Mouse (Mus musculus) cerebellum, adult 2 months (tissue): ENCODE results near the gene Hs6st2. TPM values are rescaled to one million over a fixed set of nuclear protein-coding genes. Genes with fewer than 3 reads are reported as not detected.

ENCODE experiments used
- DNase-seq, 2 experiments: peaks; one replicate each; pipeline ENCODE4 v3.0.0; 2021
- H3K27ac ChIP-seq: fragments of 200-500 bp; 2 replicates; pipeline ENCODE4 v1.5.1; 2012; ENCODE audit warnings: low read length, control low read depth, inconsistent platforms; ENCODE audit not compliant: insufficient read depth
- H3K27me3 ChIP-seq: fragments of 200-500 bp; 2 replicates; pipeline ENCODE4 v1.6.1; 2012; ENCODE audit warnings: inconsistent platforms, mild to moderate bottlenecking, low read length, moderate library complexity; ENCODE audit not compliant: control insufficient read depth, insufficient read depth
- H3K4me1 ChIP-seq: fragments of 200-500 bp; 2 replicates; pipeline ENCODE4 v1.6.1; 2011; ENCODE audit warnings: low read length; ENCODE audit not compliant: control insufficient read depth, insufficient read depth
- H3K4me3 ChIP-seq: fragments of 200-500 bp; replicated peaks from 2 replicates; pipeline ENCODE3; 2011; ENCODE audit warnings: mild to moderate bottlenecking, low read depth, low read length, control low read depth; ENCODE audit not compliant: insufficient read depth
- CTCF ChIP-seq: fragments of 200-500 bp; IDR thresholded peaks from 2 replicates; pipeline ENCODE4 v1.5.1; 2011; ENCODE audit warnings: low read depth, mild to moderate bottlenecking, control low read depth, low read length, moderate library complexity, borderline replicate concordance; ENCODE audit not compliant: insufficient read depth
- POLR2A ChIP-seq: fragments of 200-500 bp; IDR thresholded peaks from 2 replicates; pipeline ENCODE4 v1.6.1; 2011; ENCODE audit warnings: low read length, control low read depth, borderline replicate concordance; ENCODE audit not compliant: insufficient read depth
- WGBS: fragments of 180-500 bp; shearing (Covaris S2); methylation state at CpG from one replicate; pipeline ENCODE4 v1.1.7; 2018; 5-methylcytosine and 5-hydroxymethylcytosine counted together
- polyA plus RNA-seq: library from polyadenylated mRNA; depleted of rRNA; stranded (reverse); fragments of >200 nt; gene quantifications from 2 replicates; pipeline ENCODE4 v1.2.3, GENCODE M21; 2012

The Hs6st2 gene
- polyA plus RNA-seq, 1 experiment: 22.4 TPM

DNA sequence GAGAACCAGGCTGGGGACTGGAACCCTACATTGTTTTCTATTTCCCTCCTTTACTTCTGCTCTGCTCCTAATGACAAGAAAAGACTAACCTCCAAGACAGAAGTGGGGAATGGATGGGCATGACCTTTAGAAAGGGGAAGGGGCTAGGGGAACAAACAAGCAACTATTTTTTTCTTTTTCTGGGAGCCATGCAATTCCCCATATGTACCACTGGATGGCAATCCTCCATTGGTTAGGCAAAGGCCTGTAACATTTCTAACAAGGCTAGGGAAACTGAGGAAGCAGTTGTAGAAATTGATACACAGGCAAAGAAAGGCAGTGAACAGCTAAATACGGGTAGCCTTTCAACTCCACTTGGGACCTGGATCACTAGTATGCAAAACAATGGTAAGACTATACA, 183.8 kb downstream of the Hs6st2 start:
- 0 out of 2 replicates have a peak, but pooled peaks cover 3% of the 10 kb centered on the region for H3K4me1 ChIP-seq
- no peaks in the 10 kb centered on the region for H3K27me3 ChIP-seq
- DNase-seq: no peak
- TF ChIP-seq POLR2A (no peak), CTCF (no peak)
- no peak overlapping the region for H3K4me3 ChIP-seq
- no peak overlapping the region for H3K27ac ChIP-seq
- WGBS: 60% methylated on average over 1 of the region's 1 CpGs

DNA sequence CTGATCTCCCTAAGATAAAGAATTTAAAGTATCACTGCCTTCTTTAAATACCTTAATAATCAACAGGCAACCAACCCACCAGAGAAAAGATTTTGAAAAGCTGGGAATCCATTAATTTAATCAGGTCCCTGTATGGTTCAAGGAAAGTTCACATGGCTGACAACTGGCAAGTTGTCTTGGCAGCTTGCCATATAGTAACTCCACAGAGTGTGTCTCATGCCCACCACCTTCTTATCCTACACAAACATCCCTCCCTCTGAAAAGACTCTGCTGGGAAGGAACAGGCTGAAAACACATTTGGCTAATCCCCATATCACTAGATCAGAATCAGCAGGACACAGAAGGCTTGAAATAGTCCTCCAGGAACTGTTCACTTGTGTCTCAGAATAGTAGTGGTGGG, 193.3 kb downstream of the Hs6st2 start:
- DNase-seq: no peak
- H3K4me1 ChIP-seq: no peaks in the 10 kb centered on the region
- no peak overlapping the region for H3K27ac ChIP-seq
- H3K27me3 ChIP-seq: no peaks in the 10 kb centered on the region
- H3K4me3 ChIP-seq: no peak overlapping the region
- TF ChIP-seq CTCF: no peak
- TF ChIP-seq POLR2A: no peak

DNA sequence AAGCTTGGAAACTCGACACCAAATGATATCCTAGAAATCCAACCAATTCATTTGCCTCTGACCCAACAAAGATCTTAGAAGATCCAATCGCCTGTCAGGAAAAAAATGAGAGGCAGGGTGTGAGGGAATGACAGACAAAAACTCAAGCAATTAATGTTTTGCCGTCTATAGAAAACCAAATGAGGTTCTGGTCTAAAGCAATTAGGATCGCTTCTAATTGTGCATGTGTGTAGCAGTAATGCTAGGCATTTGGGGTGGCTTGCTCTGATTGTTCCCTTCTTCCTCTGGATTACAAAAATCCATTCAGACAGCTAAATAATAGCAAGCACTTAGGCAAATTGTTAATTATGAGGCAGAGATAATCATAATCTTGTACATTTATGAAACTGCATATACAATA, 212.2 kb downstream of the Hs6st2 start:
- Histone ChIP-seq H3K27ac (no peak overlapping the region), H3K4me3 (no peak overlapping the region), H3K4me1 (peaks cover 3% of the 10 kb centered on the region; the same call in 1 of the 2 replicates), H3K27me3 (no peaks in the 10 kb centered on the region)
- TF ChIP-seq CTCF: no peak
- no peak for TF ChIP-seq POLR2A
- 82% methylated on average over 4 of the region's 4 CpGs for WGBS
- DNase-seq: no peak

DNA sequence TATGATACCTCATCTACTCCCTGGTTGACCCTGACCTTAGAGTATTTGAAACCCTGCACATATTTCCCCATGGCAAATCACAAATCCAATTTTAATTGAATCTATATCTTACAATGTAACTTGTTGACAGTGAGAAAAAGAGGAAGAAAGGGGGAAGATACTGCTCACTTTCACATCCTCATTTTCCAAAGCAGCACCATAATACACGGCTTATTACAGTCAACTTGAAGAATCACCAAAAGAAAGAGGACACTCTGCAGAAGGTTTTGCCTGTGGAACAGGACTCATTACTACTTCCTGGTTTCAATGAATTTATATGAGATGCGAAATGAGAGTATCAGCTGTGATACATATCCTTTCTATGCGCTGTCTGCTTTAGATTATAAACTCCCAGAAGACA, 220.2 kb downstream of the Hs6st2 start:
- peaks cover 3% of the 10 kb centered on the region; the same call in 1 of the 2 replicates for H3K4me1 ChIP-seq
- DNase-seq: no peak
- no peak overlapping the region for H3K4me3 ChIP-seq
- H3K27me3 ChIP-seq: no peaks in the 10 kb centered on the region
- TF ChIP-seq CTCF (no peak), POLR2A (no peak)
- no peak overlapping the region for H3K27ac ChIP-seq
- 88% methylated on average over 3 of the region's 3 CpGs for whole genome bisulfite sequencing

DNA sequence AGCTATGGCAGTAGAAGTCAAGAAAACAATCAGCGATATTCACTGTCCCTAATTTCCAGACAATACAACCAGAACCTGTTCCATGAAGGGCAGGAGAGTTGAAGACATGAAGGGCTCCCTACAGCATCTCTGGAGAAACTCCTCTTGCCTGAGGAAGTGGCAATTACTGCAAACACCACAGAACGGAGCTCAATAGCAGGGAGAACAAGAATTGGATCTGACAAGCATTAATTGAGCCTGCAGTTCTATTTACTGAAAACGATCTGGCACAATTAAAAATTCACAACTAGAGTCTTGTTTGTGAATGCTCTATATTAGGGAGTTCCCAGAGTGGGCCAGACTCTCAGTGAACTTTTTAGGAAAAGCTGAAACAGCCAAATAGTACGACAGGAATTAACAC, 238.3 kb downstream of the Hs6st2 start:
- Histone ChIP-seq H3K4me3 (no peak overlapping the region), H3K27ac (no peak overlapping the region), H3K27me3 (no peaks in the 10 kb centered on the region), H3K4me1 (no peaks in the 10 kb centered on the region)
- WGBS: 37% methylated on average over 4 of the region's 4 CpGs
- TF ChIP-seq CTCF (no peak), POLR2A (no peak)
- no peak for DNase-seq

DNA sequence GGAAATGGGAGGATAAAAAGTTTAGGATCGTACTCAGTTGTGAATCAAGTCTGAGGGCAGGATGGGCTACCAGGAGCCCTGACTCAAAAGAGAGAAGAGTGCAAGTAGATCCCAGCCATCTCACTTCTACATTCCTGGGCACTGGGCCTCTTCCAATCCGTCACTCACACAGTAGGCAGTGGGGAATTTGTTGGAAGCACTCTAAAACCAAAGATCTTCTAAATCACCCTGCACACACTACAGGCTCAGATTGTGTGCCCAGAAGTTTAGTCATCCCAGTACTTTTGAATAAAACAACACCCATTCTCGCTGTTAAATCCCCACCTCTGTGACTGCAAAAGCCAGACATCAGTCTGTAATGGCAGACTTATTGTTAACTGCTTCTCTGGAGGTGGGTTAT, 249.9 kb downstream of the Hs6st2 start:
- DNase-seq: no peak
- Histone ChIP-seq H3K4me1 (no peaks in the 10 kb centered on the region), H3K27ac (no peak overlapping the region), H3K4me3 (no peak overlapping the region), H3K27me3 (no peaks in the 10 kb centered on the region)
- 60% methylated on average over 3 of the region's 3 CpGs for WGBS
- no peak for TF ChIP-seq CTCF
- TF ChIP-seq POLR2A: no peak

DNA sequence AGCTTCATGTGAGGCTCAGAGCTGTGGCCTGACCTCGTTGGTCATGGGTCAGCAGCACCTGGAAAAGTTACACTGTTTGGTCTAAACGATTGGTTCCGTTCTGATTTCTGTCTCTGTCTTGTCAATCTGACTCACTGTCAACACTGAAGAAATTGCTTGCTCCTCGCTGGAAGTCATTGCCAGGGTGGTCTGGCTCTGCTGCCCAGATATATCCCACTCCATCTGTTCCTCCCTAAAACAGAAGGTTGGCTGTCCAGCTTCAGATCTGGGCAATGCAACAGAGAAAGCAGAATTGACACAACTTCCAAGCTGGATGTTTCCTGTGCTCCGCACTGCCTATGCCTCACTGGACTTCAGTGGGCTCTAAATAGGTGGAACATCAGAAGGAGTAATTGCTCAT, 256.6 kb downstream of the Hs6st2 start:
- WGBS: 25% methylated on average over 5 of the region's 5 CpGs
- no peaks in the 10 kb centered on the region for H3K27me3 ChIP-seq
- DNase-seq: no peak
- no peak overlapping the region for H3K4me3 ChIP-seq
- H3K4me1 ChIP-seq: no peaks in the 10 kb centered on the region
- H3K27ac ChIP-seq: no peak overlapping the region
- TF ChIP-seq CTCF (no peak), POLR2A (no peak)

DNA sequence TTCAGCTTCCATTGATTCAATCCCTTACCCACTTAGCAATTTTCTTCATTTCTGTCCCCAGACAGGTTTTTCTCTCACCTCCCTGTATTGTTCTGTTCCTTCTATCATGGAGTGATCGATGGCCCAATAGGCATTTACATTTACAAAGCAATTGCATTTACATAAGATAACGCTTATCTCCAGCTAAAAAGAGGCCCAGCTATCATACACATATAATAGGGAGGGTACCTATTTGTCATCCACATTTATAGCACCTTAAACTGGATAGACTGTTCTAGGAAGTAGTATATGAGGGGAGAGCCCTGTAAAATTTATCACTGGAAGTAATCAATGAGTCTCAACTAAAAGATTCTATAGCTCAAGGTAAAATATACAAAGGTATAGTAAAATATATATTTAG, 271.4 kb downstream of the Hs6st2 start:
- Histone ChIP-seq H3K27ac (no peak overlapping the region), H3K4me3 (no peak overlapping the region), H3K4me1 (no peaks in the 10 kb centered on the region), H3K27me3 (no peaks in the 10 kb centered on the region)
- 91% methylated on average over 2 of the region's 2 CpGs for WGBS
- no peak for DNase-seq
- TF ChIP-seq CTCF (no peak), POLR2A (no peak)
